Mouse (Mus musculus) lung, postnatal 0 days (tissue): Measurements from ENCODE around the gene Bves. TPM values are rescaled to one million over a fixed set of nuclear protein-coding genes. Genes with fewer than 3 reads are reported as not detected.

Experiments used
- ATAC-seq: fragments of 200-750 bp; cut with Nextera tagmentation; 2 replicates; pipeline ENCODE4 v1.8.0; 2017; ENCODE audit warnings: moderate library complexity
- DNase-seq: peaks from one replicate; pipeline ENCODE4 v3.0.0-alpha.2; 2016; ENCODE audit warnings: low spot score
- H3K27ac ChIP-seq: fragments of 300-500 bp; sonication (generic); 2 replicates; pipeline ENCODE4 v1.5.1; 2014; ENCODE audit warnings: antibody characterized with exemption, mild to moderate bottlenecking, low read length, mixed read lengths
- H3K27me3 ChIP-seq: fragments of 300-500 bp; sonication (generic); replicated peaks from 2 replicates; pipeline ENCODE4 v1.6.1; 2014; ENCODE audit warnings: low read length, mixed read lengths; ENCODE audit not compliant: insufficient read depth
- H3K36me3 ChIP-seq: fragments of 300-500 bp; sonication (generic); 2 replicates; pipeline ENCODE4 v1.6.1; 2014; ENCODE audit warnings: low read length, mixed read lengths; ENCODE audit not compliant: insufficient read depth
- H3K4me1 ChIP-seq: fragments of 300-500 bp; sonication (generic); 2 replicates; pipeline ENCODE4 v1.6.1; 2014; ENCODE audit warnings: antibody characterized with exemption, low read depth, low read length, mixed read lengths; ENCODE audit not compliant: insufficient read depth
- H3K4me2 ChIP-seq: fragments of 300-500 bp; sonication (generic); replicated peaks from 2 replicates; pipeline ENCODE4 v1.6.1; 2014; ENCODE audit warnings: low read depth, mild to moderate bottlenecking, low read length, moderate library complexity, mixed read lengths
- H3K4me3 ChIP-seq: fragments of 300-500 bp; sonication (generic); 2 replicates; pipeline ENCODE4 v1.5.1; 2014; ENCODE audit warnings: low read depth, low read length
- H3K9ac ChIP-seq: fragments of 300-500 bp; sonication (generic); replicated peaks from 2 replicates; pipeline ENCODE4 v1.6.1; 2014; ENCODE audit warnings: low read depth, mild to moderate bottlenecking
- H3K9me3 ChIP-seq: fragments of 300-500 bp; sonication (generic); 2 replicates; pipeline ENCODE4 v1.6.1; 2016; ENCODE audit warnings: low read length, mixed read lengths
- CTCF ChIP-seq: IDR thresholded peaks from 2 replicates; pipeline ENCODE4 v1.5.1; 2016; ENCODE audit warnings: antibody characterized with exemption, mild to moderate bottlenecking
- EP300 ChIP-seq: IDR thresholded peaks from 2 replicates; pipeline ENCODE4 v1.6.1; 2016; ENCODE audit warnings: antibody characterized with exemption, mild to moderate bottlenecking, control low read depth
- WGBS: fragments of 180-500 bp; shearing (Covaris S2); extraction: QIAGEN DNeasy Blood & Tissue Kit; methylation state at CpG from one replicate; pipeline ENCODE4 v1.1.7; 2014; 5-methylcytosine and 5-hydroxymethylcytosine counted together
- polyA plus RNA-seq: library from polyadenylated mRNA; unstranded; fragments of >200 nt; fragmentation: Nextera tagmentation; extraction: Ambion mirVana; gene quantifications from 2 replicates; pipeline ENCODE4 v1.2.1, GENCODE M21; 2015

Gene Bves
- polyA plus RNA-seq, 1 experiment from 2014 or later, result 0.47 TPM

DNA sequence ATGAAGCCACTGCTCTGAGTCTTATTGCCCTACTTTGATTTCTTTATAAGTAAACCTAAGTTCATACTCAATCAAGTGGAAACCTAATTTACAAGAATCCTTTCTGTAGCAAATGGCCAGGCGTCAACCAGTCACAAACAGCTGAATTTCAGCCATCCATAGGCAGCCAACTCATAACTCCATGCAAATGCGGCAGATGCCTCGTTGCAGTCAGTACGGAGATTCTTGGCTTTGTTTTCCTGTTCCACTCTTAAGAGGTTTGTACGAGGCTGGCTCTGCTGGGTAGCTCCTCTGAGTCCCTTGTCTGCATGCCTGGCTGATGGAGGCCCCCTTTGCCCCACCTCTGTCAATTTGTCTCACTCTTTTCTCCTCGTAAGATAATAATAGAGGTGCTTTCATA is 37.1 kb upstream of the Bves start:
- Histone ChIP-seq H3K27ac (no peak overlapping the region), H3K4me3 (no peak overlapping the region), H3K9me3 (no peaks in the 10 kb centered on the region), H3K4me2 (no peak overlapping the region), H3K9ac (no peak overlapping the region), H3K27me3 (no peaks in the 10 kb centered on the region), H3K4me1 (no peaks in the 10 kb centered on the region), H3K36me3 (no peaks in the 10 kb centered on the region)
- 61% methylated on average over 6 of the region's 6 CpGs for WGBS
- ATAC-seq (no peak), DNase-seq (no peak)
- TF ChIP-seq CTCF (no peak), EP300 (no peak)

DNA sequence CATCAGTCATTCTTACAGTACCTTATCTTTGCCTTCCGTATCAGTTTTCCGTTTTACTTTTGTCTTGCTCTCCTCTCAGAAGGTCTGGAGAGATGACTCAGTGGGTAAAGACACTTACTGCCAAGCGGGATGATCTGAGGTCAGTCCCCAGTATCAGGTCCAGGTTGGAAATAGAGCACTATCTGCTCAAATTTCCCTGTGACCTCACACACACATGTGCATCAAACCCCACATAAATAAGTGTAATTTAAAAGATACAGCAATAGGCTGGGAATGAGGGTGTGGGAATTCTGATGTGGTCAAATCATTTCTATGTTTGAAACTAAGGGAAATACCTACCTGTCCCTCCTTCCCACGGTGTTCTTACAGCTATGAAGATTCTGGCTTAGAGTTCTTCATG is 36.1 kb upstream of the Bves start:
- TF ChIP-seq EP300, result no peak
- TF ChIP-seq CTCF, result no peak
- Histone ChIP-seq H3K4me1 (no peaks in the 10 kb centered on the region), H3K4me2 (no peak overlapping the region), H3K4me3 (no peak overlapping the region), H3K36me3 (no peaks in the 10 kb centered on the region), H3K9ac (no peak overlapping the region), H3K27me3 (no peaks in the 10 kb centered on the region), H3K9me3 (no peaks in the 10 kb centered on the region), H3K27ac (no peak overlapping the region)
- no peak for DNase-seq
- no peak for ATAC-seq
- WGBS, result 72% methylated on average over 4 of the region's 4 CpGs

DNA sequence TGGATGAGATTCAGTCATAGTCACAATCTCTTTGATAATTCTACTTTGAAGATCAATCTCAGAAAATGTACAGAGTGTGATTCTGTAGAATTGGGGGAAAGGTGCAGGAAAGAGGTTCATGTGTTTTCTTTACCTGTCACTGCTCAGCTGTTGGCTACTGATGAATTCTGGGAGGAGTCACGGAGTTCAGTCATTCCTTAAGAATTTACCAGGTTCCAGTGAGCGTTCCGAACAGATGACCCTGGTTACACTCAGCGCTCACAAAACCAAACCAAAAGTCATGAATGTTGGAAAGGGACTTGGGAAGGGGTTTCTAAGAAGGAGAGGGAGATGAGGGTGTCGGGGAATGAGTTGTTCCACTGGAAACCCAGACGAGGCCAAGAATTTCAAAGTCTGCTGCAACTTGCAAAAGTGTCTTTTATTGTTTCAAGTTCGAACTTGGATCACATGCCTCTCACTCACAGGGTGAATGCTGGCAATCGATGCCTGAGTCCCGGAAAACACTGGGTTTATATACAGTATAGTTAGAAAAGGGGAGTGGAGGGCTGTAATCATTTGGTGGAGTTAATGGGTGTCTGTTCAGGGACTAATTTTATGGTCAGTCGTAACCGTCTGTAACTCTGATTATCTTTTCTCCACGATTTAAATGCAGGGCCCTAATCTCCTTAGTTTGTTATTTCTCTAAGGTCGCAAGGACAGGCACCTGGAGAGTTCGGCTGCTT is 32.1 kb upstream of the Bves start:
- ATAC-seq (no peak), DNase-seq (no peak)
- WGBS, result 48% methylated on average over 14 of the region's 14 CpGs
- Histone ChIP-seq H3K27ac (no peak overlapping the region), H3K27me3 (no peaks in the 10 kb centered on the region), H3K4me1 (no peaks in the 10 kb centered on the region), H3K9me3 (no peaks in the 10 kb centered on the region), H3K4me2 (no peak overlapping the region), H3K4me3 (no peak overlapping the region), H3K9ac (no peak overlapping the region), H3K36me3 (no peaks in the 10 kb centered on the region)
- no peak for TF ChIP-seq EP300
- no peak for TF ChIP-seq CTCF

DNA sequence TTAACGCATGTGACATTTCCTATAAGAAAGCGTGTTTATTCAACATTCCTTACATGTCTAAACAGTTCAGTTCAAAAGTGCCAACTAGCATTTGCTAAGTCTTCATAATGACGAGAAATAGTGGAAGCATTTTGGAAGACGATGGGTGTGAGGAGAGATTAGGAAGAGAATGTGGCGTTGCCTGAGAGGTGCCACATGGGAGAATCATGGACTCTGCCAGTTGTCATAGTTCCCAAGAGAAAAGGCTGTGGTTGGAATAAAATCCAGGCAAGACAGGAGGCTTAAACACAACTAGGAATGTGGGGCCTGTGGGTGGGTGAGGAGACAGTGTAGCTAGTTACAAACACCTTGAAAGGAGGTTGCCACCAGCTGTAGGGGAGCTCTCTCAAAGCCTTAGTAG is 30.4 kb upstream of the Bves start:
- Histone ChIP-seq H3K36me3 (no peaks in the 10 kb centered on the region), H3K9ac (no peak overlapping the region), H3K4me2 (no peak overlapping the region), H3K4me1 (no peaks in the 10 kb centered on the region), H3K9me3 (no peaks in the 10 kb centered on the region), H3K4me3 (no peak overlapping the region), H3K27ac (no peak overlapping the region), H3K27me3 (no peaks in the 10 kb centered on the region)
- peak; percentile 16; the same call in 1 of the 2 replicates for ATAC-seq
- peak; percentile 32 for DNase-seq
- WGBS, result 43% methylated on average over 5 of the region's 5 CpGs
- TF ChIP-seq CTCF (no peak), EP300 (no peak)

DNA sequence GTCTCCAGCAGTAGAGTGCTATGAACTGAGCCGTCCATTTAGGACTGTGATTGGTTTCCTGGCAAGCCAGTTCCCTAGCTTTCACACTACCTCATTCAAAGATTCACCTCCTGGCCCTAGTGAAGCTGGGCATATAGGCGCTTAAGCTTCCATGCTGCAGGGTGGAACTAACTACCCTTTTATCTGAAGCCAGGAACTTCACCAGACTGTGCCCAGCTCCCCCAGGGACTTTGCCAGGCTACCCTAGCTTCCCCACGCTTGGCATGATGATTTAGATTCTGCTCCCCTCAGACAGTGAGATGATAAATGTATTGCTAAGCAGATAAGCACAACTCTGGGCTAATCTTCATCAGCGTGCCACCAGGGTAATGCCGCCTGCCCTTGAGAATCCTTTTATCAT is 24.4 kb upstream of the Bves start:
- Histone ChIP-seq H3K4me3 (no peak overlapping the region), H3K36me3 (no peaks in the 10 kb centered on the region), H3K27me3 (no peaks in the 10 kb centered on the region), H3K4me1 (no peaks in the 10 kb centered on the region), H3K9ac (no peak overlapping the region), H3K4me2 (no peak overlapping the region), H3K9me3 (no peaks in the 10 kb centered on the region), H3K27ac (no peak overlapping the region)
- DNase-seq (no peak), ATAC-seq (no peak)
- 76% methylated on average over 5 of the region's 5 CpGs for WGBS
- TF ChIP-seq CTCF, result no peak
- TF ChIP-seq EP300, result no peak

DNA sequence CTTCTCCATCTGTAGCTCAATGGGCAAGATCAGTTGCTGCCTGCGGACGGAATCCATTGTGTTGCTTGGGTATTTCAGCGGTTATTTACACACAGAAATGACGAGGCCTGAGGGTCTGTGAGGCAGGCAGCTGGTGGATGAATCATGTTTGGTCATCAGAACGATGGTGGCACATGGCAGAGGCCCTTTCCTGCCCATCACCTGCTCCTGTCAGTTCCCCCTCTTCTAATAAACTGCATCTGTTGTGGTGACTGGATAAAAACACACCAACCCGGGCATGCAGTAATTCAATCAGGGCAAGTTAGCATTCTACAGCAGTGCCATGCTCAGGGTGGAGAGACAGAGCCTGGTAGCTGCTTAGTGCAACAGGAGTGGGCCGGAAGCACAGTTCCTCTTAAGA is 23.9 kb upstream of the Bves start:
- no peak for DNase-seq
- no peak for TF ChIP-seq EP300
- no peak for TF ChIP-seq CTCF
- Histone ChIP-seq H3K9ac (no peak overlapping the region), H3K4me2 (no peak overlapping the region), H3K36me3 (no peaks in the 10 kb centered on the region), H3K4me3 (no peak overlapping the region), H3K9me3 (no peaks in the 10 kb centered on the region), H3K27me3 (no peaks in the 10 kb centered on the region), H3K4me1 (no peaks in the 10 kb centered on the region), H3K27ac (no peak overlapping the region)
- no peak for ATAC-seq
- WGBS, result 75% methylated on average over 7 of the region's 7 CpGs

DNA sequence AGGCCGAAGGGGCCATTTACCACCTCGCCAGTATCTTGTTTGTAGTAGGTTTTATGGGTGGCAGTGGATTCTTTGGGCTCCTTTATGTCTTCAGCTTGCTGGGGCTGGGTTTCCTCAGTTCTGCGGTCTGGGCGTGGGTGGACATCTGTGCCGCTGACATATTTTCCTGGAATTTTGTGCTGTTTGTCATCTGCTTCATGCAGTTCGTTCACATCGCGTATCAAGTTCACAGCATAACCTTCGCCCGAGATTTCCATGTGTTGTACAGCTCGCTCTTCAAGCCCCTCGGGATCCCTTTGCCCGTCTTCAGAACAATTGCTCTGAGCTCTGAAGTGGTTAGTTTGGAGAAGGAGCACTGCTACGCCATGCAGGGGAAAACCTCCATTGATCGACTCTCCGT is 20.7 kb upstream of the Bves start:
- no peak overlapping the region for H3K27ac ChIP-seq
- TF ChIP-seq CTCF (no peak), EP300 (no peak)
- H3K27me3 ChIP-seq, result no peaks in the 10 kb centered on the region
- H3K4me3 ChIP-seq, result no peak overlapping the region
- no peak overlapping the region for H3K4me2 ChIP-seq
- H3K36me3 ChIP-seq, result no peaks in the 10 kb centered on the region
- H3K4me1 ChIP-seq, result no peaks in the 10 kb centered on the region
- no peaks in the 10 kb centered on the region for H3K9me3 ChIP-seq
- ATAC-seq (no peak), DNase-seq (no peak)
- H3K9ac ChIP-seq, result no peak overlapping the region
- WGBS, result 88% methylated on average over 16 of the region's 16 CpGs
